Mouse (Mus musculus): ENCODE measurements around the gene Scarb2.
A peak's percentile ranks its signal among the peaks of the same experiment; 100 is the strongest.

Scarb2 gene

DNA sequence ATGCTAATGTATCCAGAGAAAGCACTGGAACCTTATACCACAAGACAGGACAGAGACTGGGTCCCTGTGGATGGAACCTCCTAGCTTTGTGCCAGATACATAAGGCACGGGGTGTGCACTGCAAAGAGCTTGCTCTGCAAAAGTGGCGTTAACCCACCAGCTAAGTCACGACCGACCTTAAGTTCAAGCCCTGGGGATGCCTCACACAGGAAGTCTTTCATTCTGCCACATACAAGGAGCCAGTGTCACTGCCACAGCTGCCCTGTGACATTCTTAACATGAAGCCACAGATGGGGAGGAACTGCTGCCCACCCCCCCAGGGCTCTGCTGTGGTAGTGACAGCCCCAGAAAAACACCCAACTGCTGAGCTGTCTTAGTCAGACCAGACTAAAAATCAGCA is 15.9 kb downstream of the Scarb2 start:
- no peak for DNase-seq

DNA sequence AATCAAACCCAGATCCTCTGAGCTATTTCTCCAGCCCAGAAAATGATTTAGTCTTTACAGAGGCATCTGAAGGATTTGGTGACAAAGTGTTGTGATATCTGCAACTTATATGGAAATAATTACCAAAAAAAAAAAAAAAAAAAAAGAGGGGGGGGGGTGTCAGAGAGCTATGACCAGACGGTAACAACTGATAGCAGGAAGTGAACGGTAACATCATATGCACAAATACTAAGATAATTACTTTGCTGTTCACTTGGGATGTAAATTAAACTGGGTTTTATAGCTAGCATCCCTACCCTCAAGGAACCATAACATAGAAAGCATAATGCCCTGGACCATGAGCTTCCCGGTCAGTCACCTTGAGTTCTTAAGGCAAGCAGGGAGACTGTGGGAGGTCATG is 16.3 kb downstream of the Scarb2 start:
- DNase-seq: no peak

DNA sequence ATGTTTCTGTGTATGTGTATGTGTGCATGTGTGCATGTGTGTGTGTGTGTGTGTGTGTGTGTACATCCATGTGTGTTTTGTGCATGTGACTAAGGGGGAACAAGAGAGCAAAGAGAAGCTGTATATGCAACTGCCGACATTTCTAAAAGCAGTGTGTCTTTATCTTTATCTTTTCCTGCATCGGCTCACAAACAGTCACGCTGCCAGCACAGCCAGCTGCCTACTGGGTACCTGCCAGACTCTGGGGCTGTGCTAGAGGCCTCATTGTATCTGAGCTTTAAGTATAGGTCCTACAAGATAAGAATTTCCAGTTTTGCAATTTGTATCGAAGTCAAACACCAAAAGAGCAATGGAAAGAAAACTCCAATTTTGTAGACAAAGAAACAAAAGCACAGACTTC is 17.1 kb downstream of the Scarb2 start:
- peak; percentile 61 for DNase-seq

DNA sequence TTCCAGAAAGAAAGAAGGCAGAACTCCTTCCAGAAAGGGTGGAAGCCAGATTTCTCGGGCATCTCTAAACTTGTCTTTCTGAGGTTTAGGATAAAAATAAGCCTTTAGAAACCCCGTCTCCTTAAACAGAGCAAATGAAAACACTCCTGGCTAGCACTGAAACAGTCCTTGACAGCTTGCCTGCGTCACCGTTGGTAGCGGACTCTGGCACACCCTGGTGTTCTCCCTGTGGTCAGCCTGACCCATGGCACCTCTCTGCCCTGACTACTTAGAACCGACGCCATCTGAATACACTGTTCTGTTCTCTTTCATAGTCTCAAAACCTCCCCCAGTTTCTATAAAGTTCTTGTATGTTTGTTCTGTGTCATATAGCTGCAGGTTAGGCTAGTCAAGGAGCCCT is 17.7 kb downstream of the Scarb2 start:
- peak; percentile 28 for DNase-seq

DNA sequence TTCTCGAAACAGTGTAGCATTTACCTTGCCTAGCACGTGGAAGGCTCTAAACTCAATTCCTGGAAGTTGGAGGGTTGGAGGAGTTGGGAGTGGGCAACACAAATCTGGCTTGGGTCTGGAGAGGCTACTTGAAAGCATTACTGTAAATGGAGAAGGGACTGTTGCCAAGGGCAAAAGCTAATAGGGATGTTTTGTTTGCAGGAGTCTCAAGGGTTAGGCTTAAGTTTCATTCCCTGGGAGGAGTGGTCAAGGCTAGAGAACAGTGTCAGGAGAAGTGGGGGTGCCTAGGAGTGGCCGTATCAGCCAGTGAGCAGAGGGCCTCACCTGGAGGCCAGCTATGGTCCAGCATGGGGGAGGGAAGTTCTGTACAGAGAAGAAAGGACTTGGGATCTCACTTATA is 18.2 kb downstream of the Scarb2 start:
- no peak for DNase-seq

DNA sequence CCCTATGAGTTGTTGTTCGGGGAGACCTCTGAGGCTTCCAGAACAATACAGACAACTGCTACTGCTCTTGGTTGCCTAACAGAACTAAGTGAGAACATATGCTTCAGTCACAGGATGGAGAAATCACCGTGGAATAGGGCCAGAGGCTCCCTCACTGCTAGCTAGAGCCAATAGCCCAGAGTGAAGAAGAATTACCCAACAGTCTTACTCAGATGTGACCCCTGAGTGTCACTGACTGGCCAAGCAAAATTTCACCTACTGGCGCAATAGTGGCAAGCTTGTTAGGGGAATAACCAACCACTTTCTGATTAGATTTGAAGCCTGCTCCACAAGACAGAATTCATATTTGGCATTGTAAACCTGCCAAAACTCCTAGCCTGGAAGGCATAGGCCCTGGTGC is 19.9 kb downstream of the Scarb2 start:
- no peak for DNase-seq

DNA sequence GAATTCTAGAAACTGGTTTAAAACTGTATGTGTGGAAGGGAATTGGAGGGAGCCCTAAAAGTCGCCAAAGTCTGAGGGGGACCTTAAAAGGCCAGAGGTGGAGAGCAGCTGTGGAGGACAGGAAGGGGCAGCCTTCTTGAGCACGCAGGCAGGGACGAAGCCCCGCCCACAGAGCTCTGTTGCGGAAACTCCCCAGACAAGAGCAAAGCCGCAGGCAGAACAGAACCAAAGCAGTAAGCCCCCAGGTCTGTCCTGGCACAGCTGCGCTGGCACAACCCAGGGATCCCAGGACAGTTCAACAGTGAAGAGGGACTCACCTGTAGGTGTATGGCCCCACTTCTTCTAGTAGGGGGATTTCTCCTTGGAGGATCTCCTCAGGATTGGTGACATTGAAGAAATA is 21.8 kb downstream of the Scarb2 start:
- no peak for DNase-seq

DNA sequence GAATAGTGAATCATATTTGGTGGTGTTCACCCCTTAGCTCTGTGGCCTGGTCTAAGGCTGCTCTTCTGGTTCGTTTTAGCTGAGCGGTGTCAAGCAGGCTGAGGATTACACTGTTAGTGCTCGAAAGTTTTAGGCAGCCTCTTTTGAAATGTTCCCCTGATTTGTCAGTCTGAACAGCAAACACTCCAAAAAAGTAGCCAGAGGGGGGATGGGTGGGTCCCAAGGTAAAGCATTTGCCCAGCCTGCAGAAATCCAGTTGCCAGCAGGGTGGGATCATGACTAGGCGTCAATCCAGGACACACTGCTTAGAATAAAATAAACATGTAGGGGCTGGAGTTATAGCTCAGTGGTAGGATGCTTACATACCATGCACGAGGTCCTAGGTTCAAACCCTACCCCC is 33.8 kb downstream of the Scarb2 start:
- DNase-seq: no peak

DNA sequence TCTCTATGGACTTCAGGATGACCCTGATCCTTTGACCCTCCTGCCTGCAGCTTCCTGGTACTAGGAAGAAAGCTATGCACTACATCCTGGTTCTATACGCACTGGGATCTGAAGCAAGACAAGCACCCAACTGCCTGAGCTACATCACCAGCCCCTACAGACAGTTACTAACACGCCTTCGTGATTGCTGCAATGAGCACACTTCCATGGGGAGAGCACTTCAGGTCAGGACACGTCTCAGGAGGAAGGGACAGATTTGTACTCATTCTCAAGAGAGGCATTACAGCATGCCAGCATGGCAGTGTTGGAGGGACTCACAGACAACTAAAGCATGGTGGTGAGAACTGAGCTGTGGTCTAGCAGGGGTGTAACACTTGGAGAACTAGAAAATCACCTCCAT is 35.1 kb downstream of the Scarb2 start:
- DNase-seq: no peak

DNA sequence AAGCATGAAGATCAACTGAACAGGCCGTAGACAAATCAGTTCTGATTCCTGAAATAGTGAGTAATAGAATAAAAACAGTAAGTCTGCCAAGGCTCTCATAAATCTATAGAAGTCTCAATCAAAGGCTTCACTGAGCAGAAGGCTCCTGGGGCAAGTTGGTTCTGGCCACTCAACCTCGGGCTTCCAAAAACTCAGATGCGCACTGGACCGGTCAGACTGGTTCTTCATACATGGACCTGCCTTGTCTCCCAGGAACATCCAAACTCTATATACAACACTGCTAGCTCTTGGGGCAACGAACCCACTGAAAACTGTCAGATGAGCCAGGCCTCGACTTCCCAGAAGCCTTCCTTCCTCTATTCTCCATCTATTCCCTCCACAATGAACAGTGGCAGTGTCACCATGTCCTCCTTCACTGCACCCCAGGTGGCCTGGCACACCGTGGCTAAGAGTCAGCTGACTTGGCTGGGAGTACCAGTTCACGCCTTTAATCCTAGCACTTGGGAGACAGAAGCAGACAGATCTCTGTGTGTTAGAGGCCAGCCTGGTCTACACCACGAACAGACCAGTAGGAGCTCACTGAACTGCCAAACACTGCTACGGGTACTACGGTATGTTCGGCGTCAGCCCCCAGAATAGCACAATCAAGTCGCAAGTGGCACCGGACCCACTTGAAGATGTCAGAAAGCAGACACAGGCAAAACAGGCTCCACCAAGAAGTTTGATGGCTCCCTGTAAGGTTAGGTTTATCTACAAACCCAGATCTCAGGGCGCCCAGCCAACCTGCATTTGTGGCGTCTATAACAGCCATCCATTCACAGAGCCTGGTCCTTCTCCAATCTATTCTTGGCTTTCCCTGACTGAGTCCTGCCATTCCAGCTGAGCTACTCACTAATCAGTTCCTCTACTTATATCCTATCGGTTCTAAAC is 37.2 kb downstream of the Scarb2 start:
- no peak for DNase-seq

DNA sequence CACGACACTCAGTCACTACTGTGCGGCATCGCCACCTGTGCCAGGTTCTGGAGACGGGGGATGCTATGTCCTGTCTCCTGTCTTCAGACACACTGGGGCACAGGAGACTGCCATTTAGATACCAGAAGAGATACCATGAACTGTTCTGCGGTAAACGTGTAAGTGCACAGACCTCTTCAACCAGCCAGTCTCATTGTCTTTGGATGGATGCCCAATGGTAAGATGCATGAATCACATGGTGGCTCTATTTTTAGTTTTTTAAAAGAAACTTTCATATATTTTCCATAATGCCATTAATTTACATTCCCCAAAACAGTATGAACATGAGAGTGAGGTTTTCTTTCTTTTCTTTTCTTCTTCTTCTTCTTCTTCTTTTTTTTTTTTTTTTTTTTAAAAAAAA is 38.4 kb downstream of the Scarb2 start:
- DNase-seq: no peak

DNA sequence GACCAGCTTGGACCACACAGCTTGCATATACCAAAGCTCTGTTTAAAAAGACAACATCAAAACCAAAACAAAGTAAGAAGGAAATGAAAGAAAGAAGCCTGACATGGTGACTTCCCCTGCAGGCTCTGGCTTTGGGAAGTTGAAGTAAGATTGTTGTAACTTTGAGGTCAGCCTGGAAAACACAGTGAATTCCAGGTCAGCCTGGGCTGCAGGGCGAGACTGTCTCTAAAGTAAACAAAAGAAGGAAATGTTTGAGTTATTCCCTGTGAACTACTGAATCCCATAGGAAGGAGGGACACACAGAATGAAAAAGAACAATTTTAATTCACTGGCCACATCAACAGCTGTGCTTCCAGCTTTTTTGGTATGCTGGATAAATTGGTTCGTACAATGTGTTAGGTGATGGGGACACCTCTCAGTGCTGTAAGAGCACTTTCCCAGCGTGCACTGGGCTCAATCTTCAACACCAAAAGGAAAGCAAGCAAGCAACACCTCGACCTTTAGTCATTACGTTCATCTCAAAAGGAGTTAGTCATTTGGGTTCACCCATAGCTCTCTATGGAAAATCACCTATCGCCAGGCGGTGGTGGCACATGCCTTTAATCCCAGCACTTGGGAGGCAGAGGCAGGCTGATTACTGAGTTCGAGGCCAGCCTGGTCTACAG is 39.4 kb downstream of the Scarb2 start:
- no peak for DNase-seq

DNA sequence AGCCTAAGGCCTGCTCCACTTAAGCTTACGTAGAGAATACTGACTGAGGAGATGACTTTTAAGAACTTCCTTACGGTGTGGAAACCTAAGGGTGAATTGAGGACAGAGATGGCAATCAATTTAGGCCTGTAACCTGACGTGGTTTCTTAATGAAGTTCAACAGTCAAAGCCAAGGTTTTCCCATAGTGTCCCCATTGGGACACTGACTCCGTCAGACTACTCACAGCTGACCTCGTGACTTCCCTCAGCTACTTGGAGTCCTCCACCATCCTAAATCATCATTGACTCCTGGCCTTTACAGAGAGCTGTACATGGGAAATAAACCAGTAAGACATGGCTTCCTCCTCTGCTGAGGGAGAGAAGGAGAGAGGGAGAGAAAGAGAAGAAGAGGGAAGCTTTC is 41.1 kb downstream of the Scarb2 start:
- DNase-seq: no peak

DNA sequence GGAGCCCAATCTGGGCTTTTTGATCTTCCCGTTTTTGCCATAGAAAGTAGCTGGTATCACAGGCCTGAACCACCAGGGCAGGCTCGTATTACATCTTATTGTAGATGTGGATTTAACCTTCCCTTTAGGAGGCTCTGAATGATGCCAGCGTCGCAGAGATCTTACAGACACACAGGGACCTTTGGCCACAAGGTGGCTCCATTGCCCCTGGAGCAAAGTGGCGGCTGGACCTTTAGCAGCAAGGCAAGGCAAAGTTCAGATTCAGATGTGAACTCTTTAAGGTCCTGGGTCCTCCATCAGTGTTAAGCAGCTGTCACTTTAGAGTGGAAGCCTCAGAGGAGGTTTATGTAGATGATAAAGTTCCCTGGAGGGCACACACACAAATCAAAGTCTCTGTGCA is 45.3 kb downstream of the Scarb2 start:
- no peak for DNase-seq

DNA sequence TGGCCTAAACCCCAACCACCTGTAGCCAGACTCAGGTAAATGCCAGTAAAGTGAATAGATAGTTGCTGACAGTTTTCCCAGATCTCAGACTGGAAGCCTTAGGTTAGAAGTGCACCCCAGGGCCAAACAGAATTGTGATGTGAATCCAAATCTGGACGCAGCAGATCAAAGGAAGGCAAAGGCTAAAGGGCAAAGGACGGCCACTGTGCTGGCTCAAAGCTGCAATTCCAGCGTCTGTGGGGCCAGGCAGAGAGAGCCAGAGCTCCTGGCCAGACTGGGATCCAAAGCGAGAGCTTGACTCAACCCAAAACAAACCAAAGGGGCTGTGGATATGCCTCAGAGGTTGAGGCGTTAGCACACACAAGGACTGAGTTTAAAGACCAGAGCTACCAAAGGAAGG is 47.9 kb downstream of the Scarb2 start:
- no peak for DNase-seq

DNA sequence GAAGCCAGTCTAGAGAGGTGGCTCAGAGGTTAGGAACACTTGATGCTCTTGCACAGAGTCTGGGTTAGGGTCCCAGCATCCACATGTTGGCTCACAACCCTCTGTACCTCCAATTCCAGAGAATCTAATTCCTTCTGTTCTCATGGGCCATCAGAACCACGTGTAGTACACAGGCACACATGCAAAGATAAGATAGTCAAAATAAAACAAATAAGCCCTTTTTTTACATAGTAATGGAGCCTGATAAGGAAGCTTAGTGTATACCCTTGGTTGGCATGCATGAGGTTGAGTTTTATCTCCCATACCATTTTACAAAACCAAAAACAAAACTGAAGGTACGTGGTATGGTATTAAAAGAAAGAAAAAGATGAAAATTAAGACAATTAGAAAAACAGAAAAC is 49.2 kb downstream of the Scarb2 start:
- DNase-seq: no peak

DNA sequence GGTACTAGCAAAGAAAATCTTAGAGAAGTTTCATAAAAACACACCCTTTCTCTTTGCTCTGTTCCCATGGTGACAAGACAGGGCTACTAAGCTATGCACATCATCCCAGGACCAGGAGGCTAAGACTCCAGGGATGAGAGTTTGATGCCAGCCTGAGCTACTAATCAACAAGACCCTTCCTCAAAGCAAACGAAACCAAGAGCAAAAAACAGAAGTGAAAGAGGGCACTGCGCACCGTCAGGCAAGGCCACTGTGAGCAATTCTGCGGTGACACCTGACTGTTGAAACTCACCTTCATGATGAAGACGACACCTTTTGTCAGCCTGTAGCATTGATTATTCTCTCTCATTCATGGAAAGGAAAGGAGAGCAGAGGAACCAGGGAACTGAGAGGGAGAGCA is 53.8 kb downstream of the Scarb2 start:
- DNase-seq: no peak

DNA sequence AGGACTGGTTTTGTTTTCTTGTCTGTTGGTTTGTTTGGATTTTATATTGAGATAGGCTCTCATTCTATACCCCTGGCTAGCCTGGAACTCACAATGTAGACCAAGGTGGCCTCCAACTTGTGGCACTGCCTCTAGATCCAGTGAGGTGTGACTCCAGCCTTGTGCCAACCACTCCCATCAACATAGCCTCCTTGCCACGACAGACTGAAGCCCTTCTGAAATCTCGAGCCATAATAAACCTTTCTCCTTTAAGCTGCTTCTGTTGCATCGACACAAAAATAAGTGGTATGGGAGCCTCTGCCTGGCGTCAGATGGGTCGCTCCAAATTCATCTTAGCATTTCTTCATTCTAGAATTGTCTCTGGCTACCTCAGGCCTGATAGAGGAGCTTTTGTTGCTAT is 59.9 kb downstream of the Scarb2 start:
- DNase-seq: no peak

DNA sequence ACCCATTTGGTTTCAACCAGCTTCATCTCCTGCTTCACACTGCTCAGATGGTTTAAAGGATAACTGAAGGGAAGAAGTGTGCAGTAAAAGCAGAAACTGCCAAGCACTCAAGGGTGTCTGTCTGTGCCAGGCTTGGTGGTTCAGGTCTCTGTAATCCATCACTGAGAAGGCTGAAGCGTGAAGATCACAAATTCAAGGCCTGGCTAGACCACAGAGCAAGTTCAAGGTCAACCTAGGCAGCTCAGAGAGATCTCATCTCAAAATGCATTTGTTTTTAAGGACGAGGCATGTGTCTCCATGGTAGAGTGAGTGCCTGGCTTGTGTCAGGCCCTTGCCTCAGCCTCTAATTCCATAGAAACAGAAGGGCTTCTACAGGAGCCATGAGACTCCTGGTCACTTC is 61.6 kb downstream of the Scarb2 start:
- no peak for DNase-seq

DNA sequence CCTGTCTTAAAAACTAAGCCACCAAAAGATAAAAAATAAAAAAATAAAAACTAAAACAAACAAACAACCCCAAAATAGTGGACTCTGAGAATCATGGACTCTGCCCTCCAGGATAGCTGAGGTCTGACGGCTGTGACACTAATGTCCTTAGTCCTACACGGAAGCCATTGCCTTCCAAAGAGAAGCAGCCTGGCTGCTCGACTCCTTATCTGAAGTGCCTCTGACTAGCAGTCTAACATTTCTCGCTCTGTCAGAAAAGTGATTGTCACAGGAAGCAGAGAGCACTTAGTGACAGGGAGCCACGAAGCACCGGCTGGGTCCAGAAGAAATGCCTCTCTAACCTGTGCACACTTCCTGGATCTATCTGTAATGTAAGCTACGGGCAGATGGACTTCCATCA is 63.7 kb downstream of the Scarb2 start:
- DNase-seq: no peak

DNA sequence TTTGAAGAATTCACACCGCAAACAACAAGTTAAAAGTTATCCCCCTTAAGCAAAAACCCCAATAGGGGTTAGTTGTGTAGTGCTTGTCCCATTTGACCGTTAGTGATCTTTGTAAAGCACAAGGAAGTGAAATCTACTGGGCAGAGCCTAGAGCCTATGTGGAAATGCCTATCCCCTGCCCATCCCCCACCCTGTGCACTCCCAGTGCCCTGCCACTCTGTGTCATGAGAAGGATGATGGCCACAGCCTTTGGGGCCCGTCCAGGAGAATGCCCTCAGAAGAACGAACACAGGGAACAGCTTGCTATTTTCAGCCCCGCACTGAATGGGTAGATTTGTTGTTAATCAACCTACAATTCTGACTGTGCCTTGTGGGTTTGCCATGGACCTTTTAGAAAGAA is 65.1 kb downstream of the Scarb2 start:
- no peak for DNase-seq

DNA sequence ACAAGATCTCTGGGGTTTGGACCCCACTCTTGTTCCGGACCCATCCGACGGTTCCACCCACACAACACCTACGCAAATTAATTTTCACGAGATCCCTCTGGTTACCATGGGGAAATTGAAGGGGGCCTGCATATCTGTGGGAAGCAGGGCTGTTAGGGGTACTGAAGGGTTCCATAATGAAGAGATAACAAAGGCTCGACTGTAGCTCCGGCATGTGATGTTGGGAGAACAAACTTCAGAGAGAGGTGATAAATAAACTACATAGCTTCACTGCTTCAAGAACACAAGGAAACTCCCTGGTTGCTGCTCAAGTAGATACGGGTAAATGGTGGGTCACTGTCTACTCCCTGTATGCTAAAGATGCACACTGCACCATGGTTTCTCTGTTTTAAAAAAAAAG is 68.1 kb downstream of the Scarb2 start:
- DNase-seq: no peak

DNA sequence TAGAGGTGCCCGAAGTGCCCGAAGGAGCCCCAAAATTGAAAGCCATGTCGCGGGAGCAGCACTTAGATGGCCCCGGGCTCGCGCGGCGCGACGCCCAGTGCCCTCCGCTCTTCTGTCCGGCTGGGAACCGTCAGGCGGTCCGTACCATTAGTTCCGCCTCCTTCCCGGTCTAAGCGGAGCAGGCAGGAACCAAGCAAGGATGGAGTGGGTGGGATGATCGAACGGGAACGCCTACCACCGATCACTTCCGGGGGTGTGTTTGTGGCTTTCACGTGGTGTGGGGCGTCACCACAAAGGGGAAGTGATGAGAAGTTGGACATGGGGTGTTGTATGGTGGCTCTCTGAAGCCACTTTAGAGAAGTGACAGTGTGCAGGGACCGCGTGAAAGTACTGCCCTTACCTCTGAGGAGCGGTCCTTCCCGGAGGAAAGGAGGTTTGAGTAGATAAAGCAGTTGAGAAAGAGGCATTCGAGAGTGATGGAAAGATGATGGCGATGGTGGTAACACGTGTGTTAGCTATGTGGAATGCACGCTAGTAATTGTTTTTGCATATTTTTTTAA is 71.5 kb downstream of the Scarb2 start, which contains the start of gene Nup54:
TSS of gene Nup54 (minus strand) at position 195 of the 560 bp plus-strand sequence.
- peak; percentile 96 for DNase-seq

DNA sequence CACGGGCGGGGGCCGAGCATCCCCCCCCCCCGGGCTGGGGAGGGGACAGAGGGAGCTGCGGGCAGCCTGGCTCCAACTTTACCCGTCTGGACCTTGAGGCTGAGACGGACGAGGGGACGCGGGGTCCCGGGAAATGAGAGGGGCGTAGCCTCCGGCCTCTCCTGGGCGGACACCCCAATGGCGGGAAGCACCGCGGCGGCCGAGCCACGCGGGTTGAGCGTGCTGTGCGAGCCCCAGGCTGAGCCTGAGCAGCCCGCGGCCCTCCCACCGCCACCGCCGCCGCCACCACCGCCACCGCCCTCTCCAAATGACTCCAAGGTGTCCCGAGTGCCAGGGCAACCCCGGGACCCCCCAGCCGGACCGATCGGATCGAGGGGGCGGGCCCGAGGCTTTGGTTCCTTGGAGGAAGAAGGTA is 72.1 kb downstream of the Scarb2 start:
- DNase-seq: no peak

Data from right cerebral cortex, postnatal 25 days (tissue).